7 mouse cellular contexts compared by ENCODE assay signal in the genomic region with DNA sequence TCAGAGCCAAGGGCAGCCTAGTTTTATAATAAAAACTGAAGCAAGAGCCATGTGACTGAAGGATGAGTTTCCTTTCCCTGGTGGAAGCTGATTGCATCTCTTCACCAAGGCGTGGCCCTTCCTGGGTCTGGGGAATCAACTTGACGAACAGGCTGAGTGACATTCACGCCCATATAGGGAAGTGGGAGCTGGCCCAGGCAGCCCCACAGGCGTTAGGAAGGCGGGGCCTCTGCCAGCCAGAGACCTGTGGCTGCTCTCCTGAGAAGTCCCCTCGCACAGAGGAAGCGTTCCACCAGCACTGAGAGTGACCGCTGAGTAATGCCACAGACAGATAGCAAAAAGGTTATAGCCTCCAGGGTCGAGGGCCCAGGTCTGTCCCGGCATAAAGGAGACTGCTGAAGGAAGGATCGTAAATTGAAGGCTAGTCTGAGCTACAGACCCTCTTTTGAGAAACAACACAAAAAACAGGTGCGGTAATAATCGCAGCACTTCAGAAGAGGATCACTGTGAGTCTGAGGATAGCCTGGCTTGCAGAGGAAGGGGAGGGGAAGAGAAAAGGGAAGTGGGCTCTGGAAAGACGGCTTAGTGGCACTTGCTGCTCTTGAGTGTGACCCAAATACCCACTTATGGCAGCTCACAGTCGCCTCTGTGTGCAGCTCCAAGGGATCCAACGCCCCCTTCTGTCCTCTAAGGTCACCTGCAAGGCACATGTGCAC. TPM values are rescaled to one million over a fixed set of nuclear protein-coding genes. Genes with fewer than 3 reads are reported as not detected.
A peak's percentile ranks its signal among the peaks of the same experiment; 100 is the strongest.
DNase-seq lines count a peak whose midpoint lies in the region; ATAC-seq and TF ChIP-seq lines count a peak whose summit lies in the region.

No protein-coding gene starts in this region.

- no peaks in the 10 kb centered on the region for H3K9me3 ChIP-seq in MEL (replicated peaks; ENCODE audit: insufficient read depth, low read length)
- no peaks in the 10 kb centered on the region for H3K9me3 ChIP-seq in limb, embryonic 11.5 days (ENCODE audit: control insufficient read depth, low read length)
- H3K9me3 ChIP-seq in midbrain, embryonic 12.5 days = no peaks in the 10 kb centered on the region

- WGBS in limb, embryonic 11.5 days = 2% methylated on average over 16 of the region's 16 CpGs
- WGBS in midbrain, embryonic 12.5 days = 4% methylated on average over 16 of the region's 16 CpGs

- peak in 1 of 2 experiments; percentile 62; a peak in 3 of 4 replicates for TF ChIP-seq EP300 in MEL (IDR thresholded peaks at IDR 0.05; ENCODE audit: low read depth in 1 of 2, low read length in 2 of 2)

- H3K4me2 ChIP-seq in limb, embryonic 11.5 days (ENCODE audit: low read depth, severe bottlenecking) = peak overlapping the region; percentile 29; the same call in 1 of the 2 replicates
- peak overlapping the region; percentile 28 for H3K4me2 ChIP-seq in midbrain, embryonic 12.5 days (replicated peaks)

- intact Hi-C loops in heart, postnatal 36 days (cut with DNase I) = loop anchor here (1.0 kb wide), 1 partner anchor 82 kb away; no protein-coding TSS in a partner anchor

- peak; percentile 67 to 92 for TF ChIP-seq POLR2A in MEL (IDR thresholded peaks at IDR 0.05; ENCODE audit: control insufficient read depth in 1 of 2, insufficient read depth in 1 of 2, low read depth in 1 of 2, low read length in 2 of 2, poor library complexity in 1 of 2)

- peaks cover 3% of the 10 kb centered on the region; the same call in 1 of the 2 replicates for H3K79me2 ChIP-seq in MEL (ENCODE audit: control insufficient read depth, insufficient read depth, low read length, poor library complexity)

- peaks cover 3 to 17% of the 10 kb centered on the region in 2 experiments; a peak in 3 of 4 replicates for H3K4me1 ChIP-seq in MEL (ENCODE audit: control insufficient read depth in 1 of 2, insufficient read depth in 2 of 2, low read length in 2 of 2)
- no peaks in the 10 kb centered on the region for H3K4me1 ChIP-seq in limb, embryonic 11.5 days (ENCODE audit: control insufficient read depth, insufficient read depth, low read length)
- H3K4me1 ChIP-seq in midbrain, embryonic 12.5 days = 0 out of 2 replicates have a peak, but pooled peaks cover 3% of the 10 kb centered on the region

- no peaks in the 10 kb centered on the region for H3K27me3 ChIP-seq in MEL (ENCODE audit: control insufficient read depth in 1 of 2, insufficient read depth in 2 of 2, low read length in 2 of 2)
- no peaks in the 10 kb centered on the region for H3K27me3 ChIP-seq in limb, embryonic 11.5 days (ENCODE audit: control insufficient read depth, insufficient read depth, low read length)
- H3K27me3 ChIP-seq in midbrain, embryonic 12.5 days = no peaks in the 10 kb centered on the region

- TF ChIP-seq RAD21 in MEL (IDR thresholded peaks at IDR 0.05; ENCODE audit: low read depth, low read length) = peak; percentile 79

- peak overlapping the region; percentile 99 for H3K27ac ChIP-seq in MEL (ENCODE audit: control insufficient read depth, low read depth, low read length)
- H3K27ac ChIP-seq in limb, embryonic 11.5 days (replicated peaks; ENCODE audit: low read depth, low read length) = no peak overlapping the region
- no peak overlapping the region for H3K27ac ChIP-seq in midbrain, embryonic 12.5 days (replicated peaks)

- peak overlapping the region; percentile 80 for H3K9ac ChIP-seq in MEL (ENCODE audit: control insufficient read depth, low read depth, low read length, poor library complexity, severe bottlenecking)
- no peak overlapping the region for H3K9ac ChIP-seq in limb, embryonic 11.5 days (ENCODE audit: low read length)
- H3K9ac ChIP-seq in midbrain, embryonic 12.5 days (replicated peaks) = no peak overlapping the region

- TF ChIP-seq CTCF in MEL (IDR thresholded peaks at IDR 0.05 in 2 of 3, conservative IDR thresholded peaks at IDR 0.05 in 1 of 3; ENCODE audit: control insufficient read depth in 1 of 3, insufficient read depth in 1 of 3, low read depth in 2 of 3, low read length in 3 of 3, poor library complexity in 1 of 3, severe bottlenecking in 1 of 3) = peak; percentile 51 to 80 (median 73)

- peak; percentile 97 for DNase-seq in MEL (ENCODE audit: low read depth, low spot score)
- DNase-seq in adrenal gland, postnatal 25 days = peak; percentile 45
- DNase-seq in fat pad, adult 2 months (ENCODE audit: extremely low read depth, low read depth, low spot score) = peak; percentile 52
- peak; percentile 55 to 62 for DNase-seq in heart, postnatal 36 days
- DNase-seq in limb, embryonic 11.5 days (ENCODE audit: low spot score) = peak; percentile 59
- peak; percentile 27 to 38 for DNase-seq in spleen, postnatal 14 days (ENCODE audit: low spot score in 2 of 2)

- peak overlapping the region; percentile 57 to 68 for H3K4me3 ChIP-seq in MEL (ENCODE audit: control insufficient read depth in 1 of 2, insufficient read depth in 1 of 2, low read depth in 2 of 2, low read length in 2 of 2)
- no peak overlapping the region for H3K4me3 ChIP-seq in limb, embryonic 11.5 days (ENCODE audit: low read depth, low read length)
- H3K4me3 ChIP-seq in midbrain, embryonic 12.5 days = no peak overlapping the region

- no peak for ATAC-seq in limb, embryonic 11.5 days (ENCODE audit: insufficient number of reproducible peaks, low FRiP score, low TSS enrichment, low read depth)
- no peak for ATAC-seq in midbrain, embryonic 12.5 days (ENCODE audit: low FRiP score, low read depth)

- H3K36me3 ChIP-seq in MEL (ENCODE audit: control insufficient read depth in 1 of 2, insufficient read depth in 2 of 2, low read length in 2 of 2) = peaks cover 0 to 16% of the 10 kb centered on the region in 2 experiments; a peak in 2 of 4 replicates
- H3K36me3 ChIP-seq in limb, embryonic 11.5 days (ENCODE audit: control insufficient read depth, insufficient read depth, low read length) = no peaks in the 10 kb centered on the region
- H3K36me3 ChIP-seq in midbrain, embryonic 12.5 days = no peaks in the 10 kb centered on the region

TF ChIP-seq in MEL, 35 proteins besides CTCF, POLR2A, EP300 and RAD21 (continues in another document):
- TF ChIP-seq POLR2AphosphoS5 (IDR thresholded peaks at IDR 0.05; ENCODE audit: borderline replicate concordance, low read depth, low read length) = peak; percentile 39; the same call in 1 of the 2 replicates
- peak; percentile 66 for TF ChIP-seq GATA1 (IDR thresholded peaks at IDR 0.05; ENCODE audit: low read depth, low read length)
- TF ChIP-seq MAFK (IDR thresholded peaks at IDR 0.05; ENCODE audit: borderline replicate concordance, low read depth, low read length) = no peak
- peak; percentile 79 for TF ChIP-seq POLR2AphosphoS2 (IDR thresholded peaks at IDR 0.05; ENCODE audit: low read length)
- peak; percentile 91 for TF ChIP-seq MYC (IDR thresholded peaks at IDR 0.05; ENCODE audit: low read depth, low read length)
- TF ChIP-seq MAZ (IDR thresholded peaks at IDR 0.05; ENCODE audit: low read depth, low read length) = no peak
- TF ChIP-seq CHD1 (IDR thresholded peaks at IDR 0.05; ENCODE audit: low read depth, low read length) = no peak
- peak; percentile 21; the same call in 1 of the 2 replicates for TF ChIP-seq TAL1 (IDR thresholded peaks at IDR 0.05; ENCODE audit: low read length)
- no peak for TF ChIP-seq GABPA (IDR thresholded peaks at IDR 0.05; ENCODE audit: low read depth, low read length)
- peak; percentile 85 for TF ChIP-seq SMC3 (IDR thresholded peaks at IDR 0.05; ENCODE audit: low read depth, low read length)
- peak; percentile 86 for TF ChIP-seq ELF1 (IDR thresholded peaks at IDR 0.05; ENCODE audit: low read depth, low read length)
- peak; percentile 76 for TF ChIP-seq ZC3H11A (IDR thresholded peaks at IDR 0.05; ENCODE audit: low read depth, low read length)
- TF ChIP-seq ZMIZ1 (IDR thresholded peaks at IDR 0.05; ENCODE audit: low read depth, low read length) = no peak
- peak; percentile 65 for TF ChIP-seq NELFE (IDR thresholded peaks at IDR 0.05; ENCODE audit: low read depth, low read length)
- TF ChIP-seq CHD2 (IDR thresholded peaks at IDR 0.05; ENCODE audit: low read length) = no peak
- TF ChIP-seq RCOR1 (IDR thresholded peaks at IDR 0.05; ENCODE audit: low read depth, low read length) = 0 out of 2 replicates have a peak, but pooled peaks have one; percentile 32
- TF ChIP-seq MXI1 (IDR thresholded peaks at IDR 0.05; ENCODE audit: low read depth, low read length) = peak; percentile 75
- peak; percentile 88 for TF ChIP-seq MAX (IDR thresholded peaks at IDR 0.05; ENCODE audit: low read length)
- TF ChIP-seq BHLHE40 (IDR thresholded peaks at IDR 0.05; ENCODE audit: borderline replicate concordance, low read depth, low read length) = 0 out of 2 replicates have a peak, but pooled peaks have one; percentile 24
- no peak for TF ChIP-seq TCF12 (IDR thresholded peaks at IDR 0.05; ENCODE audit: low read depth, low read length)

RNA-seq across cellular contexts. Expression of a gene that starts 5.2 kb away (rescaled TPM):
- 101 and 111 TPM in 2 replicates for total RNA-seq in MEL (2012; rRNA removed)
- polyA plus RNA-seq in MEL (2012; ENCODE audit: insufficient read depth in 1 of 2, insufficient read length in 2 of 2, low read depth in 1 of 2, low replicate concordance in 2 of 2, missing spikeins in 1 of 2) = 100 to 1,000 TPM in 1 of 2 experiments, 10 to 100 TPM in 1; 38.0 to 129 TPM
- total RNA-seq in adrenal gland, postnatal 25 days (2021) = 95.6 and 104 TPM in 2 replicates
- total RNA-seq in heart, postnatal 36 days (2021) = 10 to 100 TPM; 31.6 to 36.5 TPM
- polyA plus RNA-seq in limb, embryonic 11.5 days (2014; fragmentation: Nextera tagmentation; extraction: Ambion mirVana) = 79.5 and 93.3 TPM in 2 replicates
- polyA plus RNA-seq in midbrain, embryonic 12.5 days (2016; fragmentation: Nextera tagmentation; extraction: Ambion mirVana) = 44.3 TPM in 2 replicates

RNA-seq across cellular contexts. Expression of a gene that starts 41.2 kb away (rescaled TPM):
- total RNA-seq in MEL (2012; rRNA removed) = 39.0 and 39.2 TPM in 2 replicates
- 10 to 100 TPM in 1 of 2 experiments, not detected in 1; 43.4 TPM for polyA plus RNA-seq in MEL (2012; ENCODE audit: insufficient read depth in 1 of 2, insufficient read length in 2 of 2, low read depth in 1 of 2, low replicate concordance in 2 of 2, missing spikeins in 1 of 2)
- total RNA-seq in adrenal gland, postnatal 25 days (2021) = 66.7 and 73.9 TPM in 2 replicates
- 10 to 100 TPM; 35.3 to 38.6 TPM for total RNA-seq in heart, postnatal 36 days (2021)
- polyA plus RNA-seq in limb, embryonic 11.5 days (2014; fragmentation: Nextera tagmentation; extraction: Ambion mirVana) = 52.5 and 58.3 TPM in 2 replicates
- polyA plus RNA-seq in midbrain, embryonic 12.5 days (2016; fragmentation: Nextera tagmentation; extraction: Ambion mirVana) = 76.4 and 77.8 TPM in 2 replicates

RNA-seq across cellular contexts. Expression of a gene that starts 41.3 kb away (rescaled TPM):
- total RNA-seq in MEL (2012; rRNA removed) = 27.1 and 29.9 TPM in 2 replicates
- polyA plus RNA-seq in MEL (2012; ENCODE audit: insufficient read depth in 1 of 2, insufficient read length in 2 of 2, low read depth in 1 of 2, low replicate concordance in 2 of 2, missing spikeins in 1 of 2) = 10 to 100 TPM in 1 of 2 experiments, not detected in 1; 45.5 TPM
- 30.8 and 37.0 TPM in 2 replicates for total RNA-seq in adrenal gland, postnatal 25 days (2021)
- total RNA-seq in heart, postnatal 36 days (2021) = 10 to 100 TPM; 18.7 to 22.0 TPM
- 39.1 TPM in 2 replicates for polyA plus RNA-seq in limb, embryonic 11.5 days (2014; fragmentation: Nextera tagmentation; extraction: Ambion mirVana)
- polyA plus RNA-seq in midbrain, embryonic 12.5 days (2016; fragmentation: Nextera tagmentation; extraction: Ambion mirVana) = 55.6 and 56.8 TPM in 2 replicates

Comparison
In these comparisons a context has a peak if more than half of its experiments do, and no peak if none do; other contexts are left out.
1. DNase-seq: peak in every context shown above with its lines; median percentile 97 in MEL; 59 in limb, embryonic 11.5 days; 58 in heart, postnatal 36 days; 52 in fat pad, adult 2 months; 45 in adrenal gland, postnatal 25 days; 32 in spleen, postnatal 14 days.
2. H3K4me3 ChIP-seq: peak in MEL (2 of 2); none in limb, embryonic 11.5 days (single experiment) and midbrain, embryonic 12.5 days (single experiment).